Mouse (Mus musculus) G1E (cell line): ENCODE results near the gene Khsrp.

Experiments used
- CTCF ChIP-seq: IDR thresholded peaks from 2 replicates; pipeline ENCODE4 v1.5.1; 2012; ENCODE audit warnings: low read depth, low read length, inconsistent platforms, mixed read lengths
- GATA2 ChIP-seq: IDR thresholded peaks from 2 replicates; pipeline ENCODE4 v1.6.1; 2012; ENCODE audit warnings: low read depth, low read length, inconsistent platforms, borderline replicate concordance
- TAL1 ChIP-seq: conservative IDR thresholded peaks from 2 replicates; pipeline ENCODE4 v1.6.1; 2012; ENCODE audit warnings: low read depth, low read length, inconsistent platforms, mixed read lengths

DNA sequence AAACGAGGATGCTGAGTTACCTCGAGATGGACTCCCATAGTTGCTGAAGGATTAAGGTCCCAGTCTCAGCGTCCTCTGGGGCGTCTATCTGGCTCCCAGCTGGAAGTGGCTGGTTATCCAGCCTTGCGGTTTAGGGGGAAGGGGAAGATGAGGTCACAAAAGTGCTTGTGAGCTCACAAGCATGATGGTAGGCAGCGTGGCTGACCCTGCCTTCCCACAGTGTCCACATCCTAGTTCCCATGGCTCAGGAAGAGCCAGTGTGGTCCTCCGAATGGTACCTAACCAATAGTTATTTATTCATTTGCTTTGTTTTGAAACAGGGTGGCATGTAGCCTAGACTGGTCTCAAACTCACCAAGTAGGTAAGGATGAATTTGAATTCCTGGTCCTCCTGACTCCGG lies 10.2 kb upstream of the Khsrp start, which contains the start of gene Slc25a41:
- no peak for TF ChIP-seq CTCF
- TF ChIP-seq TAL1 = no peak
- TF ChIP-seq GATA2 = no peak
